Mouse (Mus musculus) liver, adult (tissue): ENCODE data around the gene Lsp1.

ENCODE experiments used
- GATA4 ChIP-seq: IDR thresholded peaks from 2 replicates; pipeline ENCODE4 v1.6.1; 2014; ENCODE audit warnings: mild to moderate bottlenecking, low read length; ENCODE audit not compliant: insufficient replicate concordance

Gene Lsp1

DNA sequence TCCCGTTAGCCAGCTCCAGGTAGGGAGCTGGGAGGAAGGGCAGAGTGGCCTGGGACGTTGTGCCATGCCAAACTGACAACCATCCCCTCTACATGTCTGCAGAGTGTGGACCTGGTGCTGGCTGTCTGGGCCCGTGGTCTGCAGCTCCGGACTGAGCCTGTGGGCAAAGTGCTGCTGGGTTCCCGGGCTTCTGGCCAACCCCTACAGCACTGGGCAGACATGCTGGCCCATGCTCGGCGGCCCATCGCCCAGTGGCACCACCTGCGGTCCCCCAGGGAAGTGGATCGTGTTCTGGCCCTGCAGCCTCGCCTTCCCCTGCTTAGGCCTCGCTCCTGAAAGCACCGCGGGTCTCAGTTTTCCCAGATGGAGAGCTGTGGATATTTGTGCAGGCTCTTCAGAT lies 20.6 kb upstream of the Lsp1 start:
- TF ChIP-seq GATA4, result no peak

DNA sequence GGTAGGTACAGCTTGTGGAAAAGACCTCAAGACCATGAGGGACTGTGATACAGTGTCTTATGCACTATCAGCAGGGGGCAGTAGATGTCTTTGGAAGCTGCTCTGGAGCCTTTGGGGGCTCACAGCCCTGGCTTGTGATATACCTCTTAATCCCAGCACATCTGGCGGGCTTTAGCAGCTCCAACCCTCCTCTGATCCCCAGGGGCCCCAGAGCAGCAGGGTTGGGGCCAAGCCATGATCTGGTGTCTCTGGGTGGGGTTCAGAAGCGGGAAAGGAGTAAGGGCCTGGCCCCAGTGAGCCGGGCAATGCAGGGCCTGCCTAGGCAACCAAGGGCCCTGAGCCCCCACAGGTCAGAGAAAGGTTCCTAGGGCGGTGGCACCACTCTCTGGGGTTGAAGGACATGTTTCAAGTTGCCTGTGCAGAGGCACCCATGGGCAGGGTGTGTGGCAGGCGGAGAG lies 19.9 kb upstream of the Lsp1 start:
- no peak for TF ChIP-seq GATA4

DNA sequence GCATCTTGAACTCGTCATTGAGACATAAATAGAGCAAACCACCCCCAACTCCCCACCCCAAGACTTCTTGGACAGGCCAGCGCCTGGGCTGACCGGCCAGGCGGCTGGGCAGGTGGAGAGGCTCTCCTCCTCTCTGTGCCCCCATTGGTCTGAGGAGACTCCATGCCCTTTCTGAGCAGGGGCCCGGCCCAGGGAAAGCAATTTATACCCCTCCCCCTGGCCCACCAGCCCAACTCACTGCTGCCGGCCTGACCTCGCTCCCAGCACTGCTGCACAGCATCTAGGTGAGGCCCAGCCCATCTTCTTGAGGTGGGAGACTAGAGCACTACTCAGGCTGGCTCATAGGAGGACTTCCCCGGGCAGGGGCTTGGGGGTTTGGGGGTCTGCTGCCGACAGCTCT lies 19.0 kb upstream of the Lsp1 start, which contains the start of gene Tnni2:
Tnni2 (plus strand) TSS at position 224 of the 400 bp plus-strand sequence.
- no peak for TF ChIP-seq GATA4

DNA sequence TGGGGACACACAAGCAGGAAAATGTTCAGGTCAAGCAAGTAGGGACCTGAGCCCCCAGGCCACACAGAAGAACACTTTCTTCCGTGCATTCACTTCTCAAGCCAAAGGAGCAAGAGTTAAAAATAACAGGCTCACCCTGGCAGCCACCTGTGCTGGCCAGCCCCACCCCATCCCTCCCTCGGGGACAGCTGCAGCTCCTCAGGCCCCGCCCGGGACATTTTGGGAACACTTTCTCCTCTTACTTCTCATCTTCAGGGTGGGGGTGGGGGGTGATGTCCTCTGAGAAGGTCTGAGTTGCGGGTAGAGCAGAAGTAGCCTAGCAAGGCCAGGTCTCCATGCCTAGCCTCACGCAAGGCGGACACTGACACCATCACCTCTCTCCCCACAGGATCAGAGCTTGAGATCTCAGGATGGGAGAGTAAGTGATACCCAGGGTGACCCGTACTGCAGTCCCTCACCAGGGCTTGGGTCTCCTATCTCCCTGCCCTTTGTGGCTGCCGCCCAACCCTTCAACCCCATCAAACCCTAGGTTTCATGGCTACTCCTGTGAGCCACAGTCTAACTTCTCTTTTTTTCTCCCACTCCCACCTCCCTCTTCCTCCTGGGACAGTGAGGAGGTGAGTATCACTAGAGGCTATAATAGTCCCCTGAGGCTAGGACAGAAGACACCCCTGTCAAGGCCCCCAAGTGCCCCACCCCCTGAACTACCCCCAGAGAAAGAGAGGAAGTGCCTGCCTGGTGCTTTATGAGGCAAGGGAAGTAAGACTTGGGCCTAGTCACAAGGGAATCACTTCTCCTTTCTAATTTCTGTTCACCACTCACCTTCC lies 18.3 kb upstream of the Lsp1 start:
- no peak for TF ChIP-seq GATA4

DNA sequence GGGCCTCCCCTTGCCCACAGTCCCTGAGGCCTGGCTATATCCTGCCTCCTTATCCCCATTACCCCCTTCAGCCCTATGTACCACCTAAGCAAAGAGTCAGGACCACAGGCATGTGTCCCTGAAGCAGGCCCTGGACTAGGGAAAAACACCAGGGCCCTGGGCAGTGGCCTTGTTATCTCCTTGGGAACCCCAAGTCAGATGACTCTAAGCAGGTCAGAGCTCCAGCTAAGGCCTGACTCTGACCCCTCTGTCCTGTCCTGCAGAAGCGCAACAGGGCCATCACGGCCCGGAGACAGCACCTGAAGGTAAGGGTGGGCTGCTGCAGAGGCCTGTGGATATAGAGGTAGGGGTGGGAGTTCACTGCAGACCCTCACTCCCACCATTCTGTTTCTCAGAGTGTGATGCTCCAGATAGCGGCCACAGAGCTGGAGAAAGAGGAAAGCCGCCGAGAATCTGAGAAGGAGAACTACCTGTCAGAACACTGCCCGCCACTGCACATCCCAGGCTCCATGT lies 17.6 kb upstream of the Lsp1 start:
- TF ChIP-seq GATA4, result no peak

DNA sequence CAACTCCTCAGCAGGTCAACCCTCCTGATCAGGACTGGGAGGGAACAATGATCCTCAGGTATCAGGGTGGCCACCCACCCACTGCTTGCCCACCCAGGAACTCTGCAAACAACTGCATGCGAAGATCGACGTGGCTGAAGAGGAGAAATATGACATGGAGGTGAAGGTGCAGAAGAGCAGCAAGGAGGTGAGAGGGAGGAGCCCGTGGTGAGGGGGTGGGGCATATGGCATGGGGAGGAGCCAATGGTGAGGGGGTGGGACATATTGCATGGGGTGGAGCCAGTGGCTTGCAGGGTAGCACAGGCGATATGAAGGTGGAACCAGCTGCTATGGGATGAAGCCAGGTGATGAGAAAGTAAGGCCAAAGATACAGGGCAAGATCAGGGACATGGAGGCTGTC lies 17.1 kb upstream of the Lsp1 start:
- TF ChIP-seq GATA4, result no peak

DNA sequence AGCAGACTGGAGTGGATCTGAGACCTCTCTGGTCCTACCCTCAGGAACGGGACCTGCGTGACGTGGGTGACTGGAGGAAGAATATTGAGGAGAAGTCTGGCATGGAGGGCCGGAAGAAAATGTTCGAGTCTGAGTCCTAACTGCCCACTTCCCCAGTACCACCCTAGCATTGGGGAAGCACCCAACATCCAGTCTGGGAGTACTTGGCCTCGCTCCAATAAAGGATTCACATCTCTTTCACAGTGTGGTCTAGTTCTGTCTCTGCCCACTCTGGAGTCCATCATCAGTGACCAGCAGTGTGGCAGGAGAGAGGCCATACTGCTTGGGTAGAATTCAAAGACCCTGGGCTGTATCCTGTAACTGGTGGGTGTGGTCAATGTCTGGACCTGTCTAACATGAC lies 16.4 kb upstream of the Lsp1 start:
- TF ChIP-seq GATA4, result no peak

DNA sequence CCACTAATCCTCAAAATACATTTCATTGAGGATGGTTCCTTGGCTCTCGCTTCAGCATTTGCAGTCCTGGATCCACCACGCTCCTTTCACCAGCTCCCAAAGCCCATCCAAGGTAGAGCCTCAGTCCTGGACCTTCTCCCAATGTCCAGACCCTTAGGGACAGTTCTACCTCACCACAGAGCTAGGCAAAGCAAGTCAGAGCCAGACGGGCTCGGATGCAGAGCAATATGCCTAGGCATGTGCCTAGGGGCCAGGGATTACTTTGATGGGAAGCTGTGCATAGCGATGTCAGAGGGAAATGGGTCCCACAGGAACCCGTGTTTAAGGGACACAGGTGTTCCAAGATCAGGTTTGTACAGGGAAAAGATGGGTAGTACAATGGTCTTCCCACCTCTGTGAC lies 15.3 kb upstream of the Lsp1 start:
- TF ChIP-seq GATA4, result no peak

DNA sequence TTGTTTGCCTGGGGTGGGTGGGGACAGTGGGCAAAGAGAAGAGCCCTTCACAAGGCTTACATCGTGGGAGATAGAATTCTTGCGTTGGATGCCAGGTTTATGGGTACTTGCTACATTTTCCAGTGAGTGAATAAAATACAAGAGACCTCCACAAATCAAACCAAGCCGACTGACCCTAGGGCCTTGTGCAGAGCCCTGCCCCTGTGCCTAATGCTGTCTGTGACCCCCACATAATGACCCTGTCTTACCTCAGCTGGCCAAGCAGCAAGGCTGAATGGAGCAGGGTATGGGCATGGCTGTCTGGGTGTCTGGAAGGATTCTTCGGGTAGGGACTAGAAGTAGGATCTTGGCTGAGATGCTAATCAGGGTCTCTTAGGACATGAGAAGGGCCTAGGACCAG lies 14.3 kb upstream of the Lsp1 start:
- no peak for TF ChIP-seq GATA4

DNA sequence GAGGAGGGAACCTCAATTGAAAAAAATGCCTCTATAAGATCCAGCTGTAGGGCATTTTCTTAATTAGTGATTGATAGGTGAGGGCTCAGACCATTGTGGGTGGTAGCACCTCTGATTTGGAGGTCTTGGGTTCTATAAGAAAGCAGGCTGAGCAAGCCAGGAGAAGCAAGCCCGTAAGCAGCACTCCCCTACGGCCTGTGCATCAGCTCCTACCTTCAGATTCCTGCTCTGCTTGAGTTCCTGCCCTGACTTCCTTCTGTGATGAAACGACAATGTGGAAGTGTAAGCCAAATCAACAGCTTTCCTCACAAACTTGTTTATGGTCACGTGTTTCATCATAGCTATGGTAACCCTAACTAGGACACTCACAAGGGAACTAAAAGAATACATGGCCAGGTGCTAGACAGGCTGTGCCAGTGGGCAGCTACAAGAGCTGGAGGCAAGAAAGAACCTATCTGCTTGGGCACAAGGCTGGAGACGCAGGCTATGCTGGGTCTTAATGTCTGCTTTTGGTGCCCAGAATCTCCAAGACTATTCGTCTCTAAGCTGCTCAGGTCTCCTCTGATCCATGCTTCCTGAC lies 11.5 kb upstream of the Lsp1 start:
- no peak for TF ChIP-seq GATA4

DNA sequence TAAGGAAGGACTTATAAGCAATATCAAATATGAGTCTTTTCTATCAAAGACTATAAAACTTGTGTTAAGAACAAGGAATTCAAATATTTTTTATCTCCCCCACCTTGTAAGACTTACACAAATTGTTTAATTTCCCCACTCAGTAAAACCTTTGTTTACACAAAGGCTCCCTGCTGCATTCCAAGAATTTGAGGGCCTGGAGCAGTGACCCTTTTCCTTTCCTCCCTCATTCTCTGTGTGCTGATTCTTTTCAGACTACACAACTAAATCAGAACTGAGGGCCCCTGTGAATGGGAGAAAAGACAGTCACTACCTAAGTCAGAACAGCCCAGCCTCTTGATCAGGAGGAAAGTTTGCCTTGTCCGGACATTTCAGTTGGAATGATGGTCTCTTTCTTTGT lies 5.9 kb upstream of the Lsp1 start:
- no peak for TF ChIP-seq GATA4

DNA sequence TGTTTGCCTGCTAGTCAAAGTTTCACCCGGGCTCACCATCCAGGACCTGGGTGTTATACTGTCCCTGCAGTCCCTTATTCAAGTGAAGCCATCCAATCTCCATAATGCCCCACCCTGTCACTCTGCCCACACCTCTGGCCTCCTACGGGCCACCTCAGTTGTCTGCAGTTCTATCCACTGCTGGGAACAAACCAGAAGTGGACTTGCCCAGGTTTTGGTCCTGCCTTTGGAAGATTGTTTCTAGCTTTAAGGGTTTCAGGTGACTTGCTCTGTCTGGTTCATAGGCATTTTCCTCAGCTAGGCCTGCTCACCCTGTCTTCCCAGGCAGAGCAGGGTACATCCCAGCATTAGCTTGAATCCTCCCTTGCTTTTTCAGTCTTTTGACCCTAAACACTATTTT lies 5.4 kb upstream of the Lsp1 start:
- TF ChIP-seq GATA4, result no peak

DNA sequence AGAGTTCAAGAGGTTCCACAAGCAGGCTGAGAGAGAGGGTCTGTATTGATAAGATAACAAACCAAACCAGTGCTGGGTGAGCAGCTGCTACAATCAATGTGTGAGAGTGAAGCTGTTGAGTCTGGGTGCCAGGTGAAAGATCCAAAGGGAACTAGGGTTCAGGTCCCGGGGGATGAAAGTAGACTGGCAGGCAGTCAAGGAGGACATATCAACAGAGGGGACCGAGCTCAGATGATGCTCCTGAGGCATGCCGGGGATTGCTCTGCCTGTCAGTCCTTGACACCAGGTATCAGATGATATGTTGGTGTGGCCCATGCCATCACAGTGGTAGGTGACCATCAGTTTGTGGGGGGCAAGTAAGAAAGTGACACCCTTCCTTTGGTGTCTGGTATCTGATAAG lies 3.8 kb upstream of the Lsp1 start:
- no peak for TF ChIP-seq GATA4

DNA sequence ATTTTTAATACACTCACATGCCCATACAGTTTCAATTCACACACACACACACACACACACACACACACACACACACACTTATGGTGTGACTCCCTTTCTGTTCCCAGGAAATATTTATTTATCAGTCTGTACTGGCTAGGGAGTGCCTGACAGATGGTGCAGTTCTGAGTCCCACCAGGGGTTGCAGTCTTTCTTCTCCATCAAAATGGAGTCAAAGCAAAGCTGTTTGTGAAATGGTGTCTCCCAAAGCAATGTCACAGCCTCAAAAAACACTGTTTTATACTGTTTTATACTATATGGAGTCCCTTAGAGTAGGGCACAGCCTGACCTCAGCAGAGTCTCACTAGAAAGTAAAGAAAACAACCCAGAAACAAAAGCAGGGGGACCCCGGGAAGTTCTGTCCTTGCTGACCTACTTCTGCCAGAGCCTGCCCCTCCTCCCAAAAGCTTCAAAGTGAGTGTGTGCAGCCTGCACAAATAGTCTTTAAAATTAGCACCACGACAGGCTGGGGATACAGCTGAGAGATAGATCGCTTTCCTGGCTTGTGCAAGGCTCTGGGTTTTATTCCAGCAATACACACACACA lies 3.3 kb upstream of the Lsp1 start:
- no peak for TF ChIP-seq GATA4

DNA sequence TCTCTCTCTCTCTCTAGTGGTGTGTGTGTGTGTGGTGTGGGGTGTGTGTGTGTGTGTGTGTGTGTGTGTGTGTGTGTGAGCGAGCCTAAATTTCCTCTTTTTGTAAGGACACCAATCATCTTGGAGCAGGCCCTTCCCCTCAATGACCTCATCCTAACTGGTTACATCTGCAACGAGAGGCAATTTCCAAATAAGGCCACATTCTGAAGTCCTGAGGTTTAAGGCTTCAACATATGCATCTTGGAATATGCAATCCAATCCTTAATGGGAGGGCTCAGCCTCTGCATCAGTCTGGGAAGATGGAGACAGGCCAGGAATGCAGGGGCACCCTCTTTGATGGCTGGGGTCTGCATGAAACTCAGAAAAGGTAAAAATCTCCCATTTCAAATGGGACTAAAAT lies 2.6 kb upstream of the Lsp1 start:
- no peak for TF ChIP-seq GATA4

DNA sequence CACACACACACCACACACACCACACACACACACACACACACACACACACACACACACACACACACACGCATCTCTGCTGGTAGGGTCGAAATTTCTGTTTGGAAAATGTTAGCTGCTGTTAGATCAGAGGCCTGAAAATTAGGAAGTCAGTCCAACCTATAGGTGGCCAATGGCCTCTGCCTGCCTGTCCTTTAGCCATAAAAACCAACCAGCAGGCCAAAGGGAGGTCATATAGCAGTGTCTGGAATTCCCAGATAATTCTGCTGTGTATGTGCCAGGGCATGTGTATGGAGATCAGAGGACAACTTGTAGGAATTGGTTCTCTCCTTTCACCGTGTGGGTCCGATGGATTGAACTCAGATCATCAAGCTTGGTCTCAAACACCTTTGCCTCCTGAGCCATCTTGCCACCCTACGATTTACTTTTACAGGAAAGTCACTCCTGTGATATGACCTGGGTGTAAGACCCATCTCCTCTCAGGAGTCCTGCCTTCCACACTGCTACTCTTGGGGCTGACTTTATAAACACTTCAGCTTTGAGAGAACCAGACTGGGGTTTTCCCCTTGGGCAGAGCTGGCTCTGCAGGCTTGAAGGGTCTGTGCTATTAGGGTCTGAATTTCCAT lies 1.8 kb upstream of the Lsp1 start:
- TF ChIP-seq GATA4, result no peak
